Mouse (Mus musculus) bone marrow, adult 2 months (tissue): ENCODE measurements at regions not wholly inside any gene's neighbourhood (a gene's known extent, or its start where the extent isn't known, plus 50 kb on each side); places are given as distances from the start of the nearest gene placed in this dataset.

Experiments used
- H3K27ac ChIP-seq: fragments of 200-500 bp; 2 replicates; pipeline ENCODE4 v1.5.1; 2012; ENCODE audit warnings: low read depth, mild to moderate bottlenecking, control low read depth, inconsistent platforms, low read length; ENCODE audit not compliant: control insufficient read depth, poor library complexity, insufficient read depth
- H3K4me1 ChIP-seq: fragments of 200-500 bp; 2 replicates; pipeline ENCODE4 v1.6.1; 2011; ENCODE audit warnings: low read length; ENCODE audit not compliant: control insufficient read depth, insufficient read depth
- H3K4me3 ChIP-seq: fragments of 200-500 bp; replicated peaks from 2 replicates; pipeline ENCODE3; 2011; ENCODE audit warnings: mild to moderate bottlenecking, low read depth, low read length, control low read depth; ENCODE audit not compliant: control insufficient read depth
- CTCF ChIP-seq: fragments of 200-500 bp; IDR thresholded peaks from 2 replicates; pipeline ENCODE4 v1.5.1; 2011; ENCODE audit warnings: low read length, control low read depth; ENCODE audit not compliant: control insufficient read depth, insufficient read depth
- POLR2A ChIP-seq: fragments of 200-500 bp; IDR thresholded peaks from 2 replicates; pipeline ENCODE4 v1.6.1; 2011; ENCODE audit warnings: low read depth, mild to moderate bottlenecking, control low read depth, low read length, borderline replicate concordance; ENCODE audit not compliant: control insufficient read depth
- WGBS: fragments of 180-500 bp; shearing (Covaris S2); methylation state at CpG from one replicate; pipeline ENCODE4 v1.1.7; 2018; 5-methylcytosine and 5-hydroxymethylcytosine counted together

GRCm38 (mm10) chr12:106128944-106129724 lies 119.1 kb downstream of the Vrk1 start:
- no peak overlapping the region for H3K4me3 ChIP-seq
- H3K27ac ChIP-seq: no peak overlapping the region
- no peak for TF ChIP-seq CTCF
- TF ChIP-seq POLR2A: no peak
- H3K4me1 ChIP-seq: no peaks in the 10 kb centered on the region
- WGBS: 88% methylated on average over 23 of the region's 23 CpGs

GRCm38 (mm10) chr12:106130071-106130676 lies 120.1 kb downstream of the Vrk1 start:
- Histone ChIP-seq H3K27ac (no peak overlapping the region), H3K4me1 (no peaks in the 10 kb centered on the region), H3K4me3 (no peak overlapping the region)
- TF ChIP-seq CTCF (no peak), POLR2A (no peak)
- 81% methylated on average over 11 of the region's 11 CpGs for WGBS

GRCm38 (mm10) chr12:106132715-106133114 lies 122.7 kb downstream of the Vrk1 start:
- TF ChIP-seq CTCF (no peak), POLR2A (no peak)
- H3K4me1 ChIP-seq: no peaks in the 10 kb centered on the region
- H3K4me3 ChIP-seq: no peak overlapping the region
- 84% methylated on average over 8 of the region's 8 CpGs for WGBS
- no peak overlapping the region for H3K27ac ChIP-seq

- TF ChIP-seq POLR2A (no peak), CTCF (no peak)
- Histone ChIP-seq H3K4me3 (no peak overlapping the region), H3K4me1 (no peaks in the 10 kb centered on the region), H3K27ac (no peak overlapping the region)
- 85% methylated on average over 15 of the region's 15 CpGs for WGBS
These were observed 128.4 kb downstream of the Vrk1 start for GRCm38 (mm10) chr12:106138466-106138865.

- Histone ChIP-seq H3K4me3 (no peak overlapping the region), H3K27ac (no peak overlapping the region), H3K4me1 (no peaks in the 10 kb centered on the region)
- no peak for TF ChIP-seq POLR2A
- TF ChIP-seq CTCF: no peak
- 81% methylated on average over 11 of the region's 11 CpGs for WGBS
These were observed 129.5 kb downstream of the Vrk1 start for GRCm38 (mm10) chr12:106139491-106139890.

- no peaks in the 10 kb centered on the region for H3K4me1 ChIP-seq
- TF ChIP-seq POLR2A (no peak), CTCF (no peak)
- no peak overlapping the region for H3K27ac ChIP-seq
- H3K4me3 ChIP-seq: no peak overlapping the region
- 63% methylated on average over 5 of the region's 5 CpGs for whole genome bisulfite sequencing
These were observed 129.9 kb downstream of the Vrk1 start for GRCm38 (mm10) chr12:106139927-106140326.

- TF ChIP-seq POLR2A (no peak), CTCF (no peak)
- no peaks in the 10 kb centered on the region for H3K4me1 ChIP-seq
- 77% methylated on average over 8 of the region's 8 CpGs for WGBS
- H3K27ac ChIP-seq: no peak overlapping the region
- no peak overlapping the region for H3K4me3 ChIP-seq
These were observed 130.6 kb downstream of the Vrk1 start for GRCm38 (mm10) chr12:106140671-106141070.

GRCm38 (mm10) chr12:106143548-106143947 lies 133.5 kb downstream of the Vrk1 start:
- no peak for TF ChIP-seq POLR2A
- no peak overlapping the region for H3K4me3 ChIP-seq
- 78% methylated on average over 3 of the region's 3 CpGs for WGBS
- H3K4me1 ChIP-seq: no peaks in the 10 kb centered on the region
- H3K27ac ChIP-seq: no peak overlapping the region
